Mouse (Mus musculus): ENCODE results near the gene Zfp566. TPM values are rescaled to one million over a fixed set of nuclear protein-coding genes. Genes with fewer than 3 reads are reported as not detected.

The Zfp566 gene
- total and polyA plus RNA-seq, 2 experiments from 2014 or later = 2.3 to 13.7 TPM

DNA sequence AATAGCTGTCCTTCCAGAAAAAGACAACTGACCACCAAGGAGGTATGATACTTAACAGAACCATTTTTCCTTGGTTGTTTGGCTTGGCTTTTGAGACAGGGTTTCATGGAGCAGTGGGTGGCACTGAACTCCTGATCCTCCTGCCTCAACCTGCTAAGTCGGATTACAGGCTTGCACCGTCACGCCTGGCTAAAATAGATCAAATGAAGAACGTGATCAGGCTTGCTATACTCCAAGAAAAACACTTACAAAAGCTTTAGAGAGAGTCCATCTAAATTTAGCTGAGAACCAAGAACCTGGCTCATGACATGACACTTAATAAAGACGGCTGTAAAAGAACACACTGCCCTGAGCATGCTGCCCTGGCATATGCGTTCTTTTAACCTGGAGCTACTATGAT is 30.0 kb downstream of the Zfp566 start:
- Histone ChIP-seq H3K27me3 (ENCODE audit: insufficient read depth, low read length) (no peaks in the 10 kb centered on the region), H3K4me3 (ENCODE audit: low read length) (no peak overlapping the region), H3K4me1 (ENCODE audit: insufficient read depth, low read length) (no peaks in the 10 kb centered on the region), H3K36me3 (ENCODE audit: insufficient read depth, low read length) (peaks cover 27% of the 10 kb centered on the region; the same call in 1 of the 2 replicates), H3K27ac (no peak overlapping the region), H3K9me3 (ENCODE audit: low read length) (no peaks in the 10 kb centered on the region), H3K4me2 (ENCODE audit: low read depth, low read length) (no peak overlapping the region), H3K9ac (replicated peaks; ENCODE audit: low read length) (no peak overlapping the region)
- 86% methylated on average over 6 of the region's 6 CpGs for WGBS
- no peak for ATAC-seq
- TF ChIP-seq CTCF (IDR thresholded peaks at IDR 0.05; ENCODE audit: low read depth) = no peak
- DNase-seq (ENCODE audit: low spot score) = no peak

DNA sequence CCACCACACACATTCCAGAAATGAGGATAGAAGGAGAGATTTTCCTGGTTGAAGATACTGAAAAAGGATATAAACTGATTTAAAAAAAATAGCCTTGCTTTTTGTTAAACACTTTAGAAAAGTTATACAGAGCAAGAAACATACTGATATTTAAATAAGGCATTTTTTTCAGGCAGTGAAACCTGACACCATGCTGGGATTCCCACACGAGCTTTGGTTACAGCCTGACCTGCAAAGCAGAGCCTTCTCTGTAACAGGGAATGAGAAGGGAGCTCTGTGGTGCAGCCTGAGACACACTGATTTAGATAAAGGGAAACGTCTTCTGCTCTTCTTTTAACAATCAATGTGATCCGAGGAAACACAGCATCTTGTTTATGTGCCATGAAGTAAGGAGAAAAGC is 36.7 kb downstream of the Zfp566 start:
- WGBS = 12% methylated on average over 3 of the region's 3 CpGs
- H3K9ac ChIP-seq (replicated peaks; ENCODE audit: low read length) = no peak overlapping the region
- no peak overlapping the region for H3K4me3 ChIP-seq (ENCODE audit: low read length)
- H3K4me1 ChIP-seq (ENCODE audit: insufficient read depth, low read length) = peaks cover 8% of the 10 kb centered on the region; the same call in 1 of the 2 replicates
- peaks cover 11% of the 10 kb centered on the region; the same call in 1 of the 2 replicates for H3K36me3 ChIP-seq (ENCODE audit: insufficient read depth, low read length)
- no peak for ATAC-seq
- H3K4me2 ChIP-seq (ENCODE audit: low read depth, low read length) = no peak overlapping the region
- H3K27ac ChIP-seq = no peak overlapping the region
- H3K27me3 ChIP-seq (ENCODE audit: insufficient read depth, low read length) = no peaks in the 10 kb centered on the region
- no peak for TF ChIP-seq CTCF (IDR thresholded peaks at IDR 0.05; ENCODE audit: low read depth)
- no peak for DNase-seq (ENCODE audit: low spot score)
- no peaks in the 10 kb centered on the region for H3K9me3 ChIP-seq (ENCODE audit: low read length)

DNA sequence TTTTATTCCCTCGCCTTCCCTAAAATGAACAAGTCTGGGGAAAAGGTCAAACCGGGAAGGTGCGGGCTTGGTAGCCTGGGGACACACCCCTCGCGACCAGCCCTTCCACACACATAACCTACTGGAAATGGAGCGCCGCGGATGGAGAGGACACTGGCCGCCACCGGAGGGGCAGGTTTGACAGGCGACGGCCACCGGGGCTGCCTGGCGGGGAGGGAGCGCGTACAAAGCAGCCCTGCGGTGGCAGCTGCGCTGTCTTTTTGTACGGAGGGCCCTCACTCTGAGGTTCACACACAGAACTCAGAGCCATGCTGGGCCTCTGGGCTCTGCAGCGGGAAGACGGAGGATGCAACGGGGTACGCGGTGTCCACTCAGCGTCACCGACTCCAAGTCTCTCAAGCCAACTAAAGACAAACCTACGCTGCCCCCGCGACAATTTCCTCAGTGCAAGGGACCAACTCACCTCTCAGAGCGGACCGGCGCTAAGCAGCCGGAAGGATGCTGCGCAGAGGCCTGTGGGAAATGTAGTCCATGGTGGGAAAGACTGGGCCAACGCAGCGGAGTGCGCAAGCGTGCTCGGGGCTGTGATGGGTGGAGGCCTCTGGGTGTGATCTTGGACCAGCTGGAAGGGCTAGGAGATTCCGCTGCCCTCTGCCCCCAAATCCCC is 39.3 kb downstream of the Zfp566 start, which contains the start of gene Zfp14:
Gene Zfp14 (minus strand): TSS at position 499 of the 667 bp plus-strand sequence.
- peak within 1 kb of the TSS; percentile 85 for H3K27ac ChIP-seq
- TF ChIP-seq CTCF (IDR thresholded peaks at IDR 0.05; ENCODE audit: low read depth) = peak; percentile 13; the same call in 1 of the 2 replicates
- H3K36me3 ChIP-seq (ENCODE audit: insufficient read depth, low read length) = no peaks in the 10 kb centered on the region
- H3K27me3 ChIP-seq (ENCODE audit: insufficient read depth, low read length) = no peaks in the 10 kb centered on the region
- WGBS = under 1% methylated on average over 40 of the region's 40 CpGs
- H3K9ac ChIP-seq (replicated peaks; ENCODE audit: low read length) = peak within 1 kb of the TSS; percentile 73
- DNase-seq (ENCODE audit: low spot score) (peak; percentile 96), ATAC-seq (peak; percentile 99)
- peaks cover 8% of the 10 kb centered on the region; the same call in 1 of the 2 replicates for H3K4me1 ChIP-seq (ENCODE audit: insufficient read depth, low read length)
- H3K9me3 ChIP-seq (ENCODE audit: low read length) = no peaks in the 10 kb centered on the region
- peak within 1 kb of the TSS; percentile 75 for H3K4me3 ChIP-seq (ENCODE audit: low read length)
- peak within 1 kb of the TSS; percentile 87 for H3K4me2 ChIP-seq (ENCODE audit: low read depth, low read length)

DNA sequence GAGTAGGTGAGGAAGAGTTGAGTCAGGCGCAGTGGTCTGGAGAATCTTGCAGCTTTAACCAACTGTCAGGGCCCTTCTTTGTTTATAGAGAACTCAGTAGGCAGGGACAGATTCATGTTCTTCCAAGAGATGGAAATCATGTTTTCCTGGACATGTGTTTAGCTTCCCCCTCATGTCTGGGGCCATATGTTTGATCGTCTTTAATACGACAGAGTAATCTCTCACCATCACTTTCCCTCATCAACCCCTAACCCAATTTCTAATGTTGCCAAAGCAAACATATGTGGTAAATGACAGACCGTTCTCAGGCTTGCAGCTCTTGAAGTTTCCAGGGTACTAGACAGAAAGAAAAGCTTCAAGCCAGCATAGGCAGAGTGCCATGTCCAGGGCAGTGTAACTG is 42.2 kb downstream of the Zfp566 start:
- no peak overlapping the region for H3K9ac ChIP-seq (replicated peaks; ENCODE audit: low read length)
- H3K27ac ChIP-seq = no peak overlapping the region
- H3K4me2 ChIP-seq (ENCODE audit: low read depth, low read length) = no peak overlapping the region
- DNase-seq (ENCODE audit: low spot score) = no peak
- 88% methylated on average over 4 of the region's 4 CpGs for WGBS
- H3K4me1 ChIP-seq (ENCODE audit: insufficient read depth, low read length) = peaks cover 8% of the 10 kb centered on the region; the same call in 1 of the 2 replicates
- no peak for TF ChIP-seq CTCF (IDR thresholded peaks at IDR 0.05; ENCODE audit: low read depth)
- H3K27me3 ChIP-seq (ENCODE audit: insufficient read depth, low read length) = no peaks in the 10 kb centered on the region
- ATAC-seq = no peak
- no peaks in the 10 kb centered on the region for H3K9me3 ChIP-seq (ENCODE audit: low read length)
- no peak overlapping the region for H3K4me3 ChIP-seq (ENCODE audit: low read length)
- peaks cover 3% of the 10 kb centered on the region; the same call in 1 of the 2 replicates for H3K36me3 ChIP-seq (ENCODE audit: insufficient read depth, low read length)

DNA sequence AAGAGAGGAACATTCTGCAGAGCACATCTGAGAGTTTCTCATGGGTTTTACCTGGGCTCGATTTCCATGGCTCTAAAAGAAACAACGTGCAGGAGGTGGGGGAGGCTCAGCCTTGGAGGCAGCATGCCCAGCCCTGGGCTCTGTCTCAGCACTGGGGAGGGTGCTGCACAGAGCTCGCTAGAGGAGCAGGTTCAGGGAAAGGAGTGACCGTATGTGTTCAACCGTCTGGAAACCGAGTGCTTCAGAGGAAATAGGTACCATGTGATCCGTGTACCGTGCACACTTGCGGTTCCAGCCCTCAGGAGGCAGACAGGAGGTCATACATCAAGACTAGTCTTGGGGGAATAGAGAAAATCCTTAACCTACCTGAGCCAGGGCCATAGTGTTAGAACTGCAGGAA is 46.0 kb downstream of the Zfp566 start:
- Histone ChIP-seq H3K4me3 (ENCODE audit: low read length) (no peak overlapping the region), H3K4me2 (ENCODE audit: low read depth, low read length) (no peak overlapping the region), H3K9ac (replicated peaks; ENCODE audit: low read length) (no peak overlapping the region), H3K4me1 (ENCODE audit: insufficient read depth, low read length) (no peaks in the 10 kb centered on the region), H3K36me3 (ENCODE audit: insufficient read depth, low read length) (peaks cover 10% of the 10 kb centered on the region; the same call in 1 of the 2 replicates), H3K27me3 (ENCODE audit: insufficient read depth, low read length) (no peaks in the 10 kb centered on the region), H3K9me3 (ENCODE audit: low read length) (no peaks in the 10 kb centered on the region), H3K27ac (no peak overlapping the region)
- DNase-seq (ENCODE audit: low spot score) = no peak
- 61% methylated on average over 9 of the region's 9 CpGs for WGBS
- ATAC-seq = no peak
- TF ChIP-seq CTCF (IDR thresholded peaks at IDR 0.05; ENCODE audit: low read depth) = no peak

DNA sequence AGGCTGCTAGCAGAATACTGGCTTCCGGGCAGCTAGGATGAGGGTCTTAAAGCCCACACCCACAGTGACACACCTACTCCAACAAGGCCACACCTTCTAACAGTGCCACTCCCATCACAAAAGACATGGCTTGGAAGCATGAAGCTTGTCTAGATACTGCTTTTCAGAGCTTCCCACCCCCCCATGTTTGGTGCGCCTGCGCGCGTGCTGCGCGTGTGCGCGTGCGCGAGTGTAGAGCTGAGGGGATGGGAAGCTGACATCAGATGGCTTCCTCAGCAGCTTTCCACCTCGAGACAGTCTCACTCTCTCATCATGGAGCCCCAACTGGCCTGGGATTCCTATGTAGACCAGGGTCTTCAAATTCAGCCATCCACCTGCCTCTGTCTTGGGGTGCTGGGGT is 56.0 kb downstream of the Zfp566 start:
- no peak for ATAC-seq
- Histone ChIP-seq H3K27ac (no peak overlapping the region), H3K27me3 (ENCODE audit: insufficient read depth, low read length) (no peaks in the 10 kb centered on the region), H3K4me1 (ENCODE audit: insufficient read depth, low read length) (no peaks in the 10 kb centered on the region), H3K9ac (replicated peaks; ENCODE audit: low read length) (no peak overlapping the region), H3K36me3 (ENCODE audit: insufficient read depth, low read length) (peaks cover 22% of the 10 kb centered on the region), H3K9me3 (ENCODE audit: low read length) (no peaks in the 10 kb centered on the region), H3K4me2 (ENCODE audit: low read depth, low read length) (no peak overlapping the region), H3K4me3 (ENCODE audit: low read length) (no peak overlapping the region)
- DNase-seq (ENCODE audit: low spot score) = no peak
- WGBS = 92% methylated on average over 12 of the region's 12 CpGs
- TF ChIP-seq CTCF (IDR thresholded peaks at IDR 0.05; ENCODE audit: low read depth) = no peak

DNA sequence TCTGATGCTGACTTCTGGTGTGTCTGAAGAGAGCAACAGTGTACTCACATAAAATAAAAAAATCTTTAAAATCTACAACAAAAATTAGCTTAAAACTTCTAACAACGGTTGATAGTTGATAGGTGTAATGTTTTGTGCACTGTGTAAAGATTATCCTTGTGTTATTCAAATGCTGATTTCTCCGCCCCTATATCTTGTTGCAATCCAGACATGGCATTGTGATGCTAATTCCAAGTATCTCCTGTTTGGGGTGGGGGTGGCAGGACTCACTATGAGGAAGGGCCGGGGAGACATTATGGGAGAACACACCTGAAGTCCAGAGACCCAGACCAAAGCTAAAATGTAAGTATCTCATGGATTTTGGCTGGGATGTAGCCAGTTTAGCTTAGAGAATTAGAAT is 58.9 kb downstream of the Zfp566 start:
- H3K4me3 ChIP-seq (ENCODE audit: low read length) = no peak overlapping the region
- H3K27me3 ChIP-seq (ENCODE audit: insufficient read depth, low read length) = no peaks in the 10 kb centered on the region
- TF ChIP-seq CTCF (IDR thresholded peaks at IDR 0.05; ENCODE audit: low read depth) = no peak
- H3K4me2 ChIP-seq (ENCODE audit: low read depth, low read length) = no peak overlapping the region
- H3K27ac ChIP-seq = no peak overlapping the region
- H3K4me1 ChIP-seq (ENCODE audit: insufficient read depth, low read length) = no peaks in the 10 kb centered on the region
- H3K36me3 ChIP-seq (ENCODE audit: insufficient read depth, low read length) = no peaks in the 10 kb centered on the region
- H3K9ac ChIP-seq (replicated peaks; ENCODE audit: low read length) = no peak overlapping the region
- ATAC-seq = no peak
- DNase-seq (ENCODE audit: low spot score) = no peak
- WGBS = 70% methylated on average over 3 of the region's 3 CpGs
- no peaks in the 10 kb centered on the region for H3K9me3 ChIP-seq (ENCODE audit: low read length)

All from hindbrain, postnatal 0 days (tissue).